Mouse (Mus musculus): ENCODE results near the gene Olfr1307. TPM values are rescaled to one million over a fixed set of nuclear protein-coding genes. Genes with fewer than 3 reads are reported as not detected.

Gene Olfr1307
- under 1 TPM in 1 of 2 experiments, not detected in 1; 0.09 TPM for total RNA-seq (2021)

GRCm38 (mm10) chr2:111949340-111949739 lies at the start of gene Olfr1307:
Gene Olfr1307 (minus strand): TSS chr2:111949440.
- intact Hi-C loops (cut with DNase I) = no loop called here
- DNase-seq (ENCODE audit: low spot score in 2 of 2) = no peak

GRCm38 (mm10) chr2:111990181-111990580 lies 40.9 kb upstream of the Olfr1307 start, which contains the start of gene Olfr1309:
Gene Olfr1309 (minus strand): TSS chr2:111990281.
- DNase-seq (ENCODE audit: low spot score in 2 of 2) = no peak
- intact Hi-C loops (cut with DNase I) = no loop called here

GRCm38 (mm10) chr2:111964844-111965243 lies 15.6 kb upstream of the Olfr1307 start, which contains the start of gene Olfr1308:
Gene Olfr1308 (minus strand): TSS chr2:111964944.
- no peak for DNase-seq (ENCODE audit: low spot score in 2 of 2)
- intact Hi-C loops (cut with DNase I) = no loop called here

- no peak for DNase-seq (ENCODE audit: low spot score in 2 of 2)
- intact Hi-C loops (cut with DNase I) = no loop called here
These were observed 33.1 kb downstream of the Olfr1307 start, which contains the start of gene Olfr1306 for GRCm38 (mm10) chr2:111916171-111916570. Gene Olfr1306 (minus strand): TSS chr2:111916271.

Other genes with a start within 250 kb of the Olfr1307 start
- gene Olfr1301, start 198.4 kb downstream of the Olfr1307 start, total RNA-seq (2021) = not detected
- not detected for gene Olfr1302, start 172.0 kb downstream of the Olfr1307 start, total RNA-seq (2021)
- not detected for gene Olfr1303, start 129.1 kb downstream of the Olfr1307 start, total RNA-seq (2021)
- gene Olfr1305, start 72.3 kb downstream of the Olfr1307 start, total RNA-seq (2021) = not detected
- gene Olfr1306, start 33.2 kb downstream of the Olfr1307 start, total RNA-seq (2021) = not detected
- gene Olfr1308, start 15.5 kb upstream of the Olfr1307 start, total RNA-seq (2021) = not detected
- not detected for gene Olfr1309, start 40.8 kb upstream of the Olfr1307 start, total RNA-seq (2021)
- gene Olfr1310, start 63.3 kb upstream of the Olfr1307 start, total RNA-seq (2021) = not detected
- not detected for gene Olfr1311, start 75.0 kb upstream of the Olfr1307 start, total RNA-seq (2021)
- not detected for gene Olfr1312, start 100.8 kb upstream of the Olfr1307 start, total RNA-seq (2021)
- gene Olfr1313, start 128.4 kb upstream of the Olfr1307 start, total RNA-seq (2021) = not detected
- gene Olfr1314, start 147.3 kb upstream of the Olfr1307 start, total RNA-seq (2021) = not detected
- gene Olfr1315-ps1, start 166.0 kb upstream of the Olfr1307 start, total RNA-seq (2021) = not detected
- not detected for gene Olfr1316, start 185.5 kb upstream of the Olfr1307 start, total RNA-seq (2021)
- gene Olfr1317, start 190.9 kb upstream of the Olfr1307 start, total RNA-seq (2021) = not detected
- gene Olfr1318, start 204.8 kb upstream of the Olfr1307 start, total RNA-seq (2021) = not detected

Data from left cerebral cortex, postnatal 36 days (tissue).